Mouse (Mus musculus) lung, embryonic 15.5 days (tissue): ENCODE data around the gene Sfn. TPM values are rescaled to one million over a fixed set of nuclear protein-coding genes. Genes with fewer than 3 reads are reported as not detected.
"Not testable (repeated sequence)": the region's sequence is repeated elsewhere in the genome, so short reads cannot be mapped to it uniquely, and the experiment has no call there.

Experiments
- ATAC-seq: fragments of 200-750 bp; cut with Nextera tagmentation; 2 replicates; pipeline ENCODE4 v1.8.0; 2017; ENCODE audit warnings: moderate number of reproducible peaks, borderline replicate concordance; ENCODE audit not compliant: low FRiP score, low TSS enrichment; ENCODE audit errors: extremely low read depth
- H3K27ac ChIP-seq: fragments of 300-500 bp; sonication (generic); 2 replicates; pipeline ENCODE4 v1.5.1; 2015; ENCODE audit warnings: moderate library complexity, mild to moderate bottlenecking, inconsistent platforms
- H3K27me3 ChIP-seq: fragments of 300-500 bp; sonication (generic); 2 replicates; pipeline ENCODE4 v1.6.1; 2015; ENCODE audit warnings: inconsistent platforms
- H3K36me3 ChIP-seq: fragments of 300-500 bp; sonication (generic); 2 replicates; pipeline ENCODE4 v1.6.1; 2015; ENCODE audit warnings: inconsistent platforms
- H3K4me1 ChIP-seq: fragments of 300-500 bp; sonication (generic); 2 replicates; pipeline ENCODE4 v1.6.1; 2015; ENCODE audit warnings: inconsistent platforms
- H3K4me2 ChIP-seq: fragments of 300-500 bp; sonication (generic); 2 replicates; pipeline ENCODE4 v1.6.1; 2015; ENCODE audit warnings: inconsistent platforms, mild to moderate bottlenecking, moderate library complexity
- H3K4me3 ChIP-seq: fragments of 300-500 bp; sonication (generic); 2 replicates; pipeline ENCODE4 v1.5.1; 2015; ENCODE audit warnings: mild to moderate bottlenecking, inconsistent platforms
- H3K9ac ChIP-seq: fragments of 300-500 bp; sonication (generic); 2 replicates; pipeline ENCODE4 v1.6.1; 2015; ENCODE audit warnings: inconsistent platforms
- H3K9me3 ChIP-seq: fragments of 300-500 bp; sonication (generic); 2 replicates; pipeline ENCODE4 v1.6.1; 2016; ENCODE audit warnings: inconsistent platforms
- WGBS: fragments of 180-500 bp; shearing (Covaris S2); methylation state at CpG from one replicate; pipeline ENCODE4 v1.1.7; 2015; 5-methylcytosine and 5-hydroxymethylcytosine counted together
- polyA plus RNA-seq: library from polyadenylated mRNA; unstranded; fragments of >200 nt; fragmentation: Nextera tagmentation; extraction: Ambion mirVana; gene quantifications from 2 replicates; pipeline ENCODE4 v1.2.1, GENCODE M21; 2015

Gene Sfn
- 17.7 and 20.9 TPM in 2 replicates for polyA plus RNA-seq

GRCm38 (mm10) chr4:133601721-133602218, at the start of gene Sfn:
TSS of gene Sfn (minus strand) at chr4:133602168.
- peak within 1 kb of the TSS; percentile 58 for H3K4me2 ChIP-seq
- peaks cover 33% of the 10 kb centered on the region for H3K4me1 ChIP-seq
- WGBS = 5% methylated on average over 16 of the region's 16 CpGs
- no peaks in the 10 kb centered on the region for H3K9me3 ChIP-seq
- H3K9ac ChIP-seq = peak within 1 kb of the TSS; percentile 33; the same call in 1 of the 2 replicates
- peak within 1 kb of the TSS; percentile 33 for H3K4me3 ChIP-seq
- H3K27ac ChIP-seq = no peak within 1 kb of the TSS
- ATAC-seq = peak; percentile 64
- H3K36me3 ChIP-seq = peaks cover 7% of the 10 kb centered on the region; the same call in 1 of the 2 replicates
- peaks cover 33% of the 10 kb centered on the region for H3K27me3 ChIP-seq

GRCm38 (mm10) chr4:133651445-133651844, 49.5 kb upstream of the Sfn start:
- no peaks in the 10 kb centered on the region for H3K36me3 ChIP-seq
- H3K9ac ChIP-seq = no peak overlapping the region
- 0 out of 2 replicates have a peak, but pooled peaks cover 3% of the 10 kb centered on the region for H3K4me1 ChIP-seq
- H3K4me2 ChIP-seq = no peak overlapping the region
- ATAC-seq = no peak
- 23% methylated on average over 10 of the region's 10 CpGs for WGBS
- H3K27ac ChIP-seq = no peak overlapping the region
- no peaks in the 10 kb centered on the region for H3K27me3 ChIP-seq
- H3K9me3 ChIP-seq = no peaks in the 10 kb centered on the region
- H3K4me3 ChIP-seq = no peak overlapping the region

- Histone ChIP-seq H3K4me1 (0 out of 2 replicates have a peak, but pooled peaks cover 3% of the 10 kb centered on the region), H3K36me3 (no peaks in the 10 kb centered on the region), H3K9ac (no peak within 1 kb of the TSS), H3K4me2 (peak within 1 kb of the TSS; percentile 48), H3K27me3 (no peaks in the 10 kb centered on the region), H3K4me3 (peak within 1 kb of the TSS; percentile 28), H3K9me3 (no peaks in the 10 kb centered on the region), H3K27ac (peak within 1 kb of the TSS; percentile 49; the same call in 1 of the 2 replicates)
- no peak for ATAC-seq
- WGBS = 38% methylated on average over 7 of the region's 7 CpGs
Measured at GRCm38 (mm10) chr4:133649989-133650699, 48.2 kb upstream of the Sfn start, which contains the start of gene Zdhhc18. TSS of gene Zdhhc18 (minus strand) at chr4:133650154.

- H3K9me3 ChIP-seq, H3K4me1 ChIP-seq, ATAC-seq, H3K27me3 ChIP-seq, H3K9ac ChIP-seq, H3K36me3 ChIP-seq: not testable (repeated sequence)
- 82% methylated on average over 5 of the region's 5 CpGs for WGBS
- Histone ChIP-seq H3K4me3 (peak overlapping the region; percentile 28), H3K4me2 (peak overlapping the region; percentile 48), H3K27ac (peak overlapping the region; percentile 49; the same call in 1 of the 2 replicates)
Measured at GRCm38 (mm10) chr4:133649464-133649863, 47.5 kb upstream of the Sfn start.

- Histone ChIP-seq H3K4me3 (no peak overlapping the region), H3K4me1 (0 out of 2 replicates have a peak, but pooled peaks cover 3% of the 10 kb centered on the region), H3K36me3 (no peaks in the 10 kb centered on the region), H3K27me3 (no peaks in the 10 kb centered on the region), H3K27ac (no peak overlapping the region), H3K9ac (no peak overlapping the region), H3K9me3 (0 out of 2 replicates have a peak, but pooled peaks cover 6% of the 10 kb centered on the region), H3K4me2 (peak overlapping the region; percentile 4; the same call in 1 of the 2 replicates)
- WGBS = 32% methylated on average over 21 of the region's 21 CpGs
- no peak for ATAC-seq
Measured at GRCm38 (mm10) chr4:133645680-133646079, 43.7 kb upstream of the Sfn start.

- Histone ChIP-seq H3K4me3 (no peak overlapping the region), H3K36me3 (no peaks in the 10 kb centered on the region), H3K27ac (no peak overlapping the region), H3K9me3 (0 out of 2 replicates have a peak, but pooled peaks cover 6% of the 10 kb centered on the region), H3K4me1 (0 out of 2 replicates have a peak, but pooled peaks cover 3% of the 10 kb centered on the region), H3K9ac (no peak overlapping the region), H3K27me3 (no peaks in the 10 kb centered on the region), H3K4me2 (no peak overlapping the region)
- ATAC-seq = no peak
- 85% methylated on average over 3 of the region's 3 CpGs for WGBS
Measured at GRCm38 (mm10) chr4:133645195-133645594, 43.2 kb upstream of the Sfn start.

GRCm38 (mm10) chr4:133634043-133634410, 32.1 kb upstream of the Sfn start:
- WGBS = 75% methylated on average over 5 of the region's 5 CpGs
- H3K9me3 ChIP-seq = no peaks in the 10 kb centered on the region

GRCm38 (mm10) chr4:133633332-133634042, 31.5 kb upstream of the Sfn start:
- Histone ChIP-seq H3K36me3 (no peaks in the 10 kb centered on the region), H3K27me3 (no peaks in the 10 kb centered on the region), H3K4me1 (peaks cover 27% of the 10 kb centered on the region), H3K4me3 (peak overlapping the region; percentile 84), H3K9ac (peak overlapping the region; percentile 89), H3K9me3 (no peaks in the 10 kb centered on the region), H3K4me2 (peak overlapping the region; percentile 95), H3K27ac (peak overlapping the region; percentile 59)
- peak; percentile 85 for ATAC-seq
- WGBS = 7% methylated on average over 38 of the region's 47 CpGs

More at GRCm38 (mm10) chr4:133634043-133634410, 32.1 kb upstream of the Sfn start:
- Histone ChIP-seq H3K9ac (0 out of 2 replicates have a peak overlapping the region, but pooled peaks have one; percentile 89), H3K36me3 (no peaks in the 10 kb centered on the region), H3K27me3 (no peaks in the 10 kb centered on the region), H3K4me1 (peaks cover 27% of the 10 kb centered on the region), H3K27ac (no peak overlapping the region), H3K4me2 (no peak overlapping the region), H3K4me3 (no peak overlapping the region)
- no peak for ATAC-seq

GRCm38 (mm10) chr4:133632483-133633327, 30.7 kb upstream of the Sfn start:
- no peaks in the 10 kb centered on the region for H3K27me3 ChIP-seq
- peak overlapping the region; percentile 59 for H3K27ac ChIP-seq
- H3K4me2 ChIP-seq = peak overlapping the region; percentile 95
- no peaks in the 10 kb centered on the region for H3K9me3 ChIP-seq
- no peaks in the 10 kb centered on the region for H3K36me3 ChIP-seq
- WGBS = 1% methylated on average over 68 of the region's 69 CpGs
- ATAC-seq = peak; percentile 40; the same call in 1 of the 2 replicates
- H3K9ac ChIP-seq = peak overlapping the region; percentile 89
- H3K4me3 ChIP-seq = peak overlapping the region; percentile 84
- peaks cover 27% of the 10 kb centered on the region for H3K4me1 ChIP-seq

- 33% methylated on average over 9 of the region's 9 CpGs for WGBS
- Histone ChIP-seq H3K4me2 (peak overlapping the region; percentile 95), H3K9ac (peak overlapping the region; percentile 89), H3K4me3 (peak overlapping the region; percentile 84), H3K27ac (peak overlapping the region; percentile 59; the same call in 1 of the 2 replicates), H3K27me3 (no peaks in the 10 kb centered on the region), H3K9me3 (no peaks in the 10 kb centered on the region), H3K36me3 (peaks cover 2% of the 10 kb centered on the region; the same call in 1 of the 2 replicates), H3K4me1 (peaks cover 30% of the 10 kb centered on the region)
- no peak for ATAC-seq
Measured at GRCm38 (mm10) chr4:133631769-133632411, 29.9 kb upstream of the Sfn start.
